Mouse (Mus musculus) skeletal muscle tissue, postnatal 0 days (tissue): ENCODE results near the gene Polr2g. TPM values are rescaled to one million over a fixed set of nuclear protein-coding genes. Genes with fewer than 3 reads are reported as not detected.

Source experiments
- polyA plus RNA-seq: library from polyadenylated mRNA; unstranded; fragments of >200 nt; fragmentation: Nextera tagmentation; extraction: Ambion mirVana; gene quantifications from 2 replicates; pipeline ENCODE4 v1.2.1, GENCODE M21; 2015

The Polr2g gene
- polyA plus RNA-seq = 106 and 107 TPM in 2 replicates

GRCm38 (mm10) chr19:8798264-8798946, at the start of gene Polr2g:
Gene Polr2g (minus strand): TSS chr19:8798577.

GRCm38 (mm10) chr19:8839103-8839907, 40.9 kb upstream of the Polr2g start, which contains the start of gene Gng3:
Gene Gng3 (minus strand): TSS chr19:8839194.

GRCm38 (mm10) chr19:8837251-8837791, 38.9 kb upstream of the Polr2g start, which contains the start of gene Bscl2:
Gene Bscl2 (plus strand): TSS chr19:8837467.

GRCm38 (mm10) chr19:8829660-8830059, 31.3 kb upstream of the Polr2g start, which contains the start of gene AC129217.1:
Gene AC129217.1 (plus strand): TSS chr19:8829773.

GRCm38 (mm10) chr19:8819596-8820423, 21.4 kb upstream of the Polr2g start, which contains the start of gene Hnrnpul2:
Gene Hnrnpul2 (plus strand): TSS chr19:8820010.

GRCm38 (mm10) chr19:8818801-8819595, 20.6 kb upstream of the Polr2g start, which contains the start of gene Ttc9c:
Gene Ttc9c (minus strand): TSS chr19:8819333.

GRCm38 (mm10) chr19:8802130-8802821, 3.9 kb upstream of the Polr2g start, which contains the start of gene Zbtb3:
Gene Zbtb3 (plus strand): TSS chr19:8802555.

GRCm38 (mm10) chr19:8786008-8786781, 12.2 kb downstream of the Polr2g start, which contains the start of gene Taf6l:
Gene Taf6l (minus strand): TSS chr19:8786417.

GRCm38 (mm10) chr19:8774086-8774835, 24.1 kb downstream of the Polr2g start, which contains the start of gene Tmem179b:
Gene Tmem179b (minus strand): TSS chr19:8774467.

GRCm38 (mm10) chr19:8770567-8771270, 27.7 kb downstream of the Polr2g start, which contains the start of gene Tmem223:
Gene Tmem223 (plus strand): TSS chr19:8770996.

GRCm38 (mm10) chr19:8756635-8757387, 41.6 kb downstream of the Polr2g start, which contains the start of gene Nxf1:
Gene Nxf1 (plus strand): TSS chr19:8757073.

Other genes with a start within 250 kb of the Polr2g start
- not detected in 2 replicates for gene Slc22a8, start 207.3 kb downstream of the Polr2g start, polyA plus RNA-seq
- not detected in 2 replicates for gene Slc22a6, start 180.5 kb downstream of the Polr2g start, polyA plus RNA-seq
- 0.02 and 0.03 TPM in 2 replicates for gene Chrm1, start 134.8 kb downstream of the Polr2g start, polyA plus RNA-seq
- gene Slc3a2, start 75.2 kb downstream of the Polr2g start, polyA plus RNA-seq = 43.4 and 65.1 TPM in 2 replicates
- 39.3 and 41.2 TPM in 2 replicates for gene Wdr74, start 62.8 kb downstream of the Polr2g start, polyA plus RNA-seq
- 0.66 TPM in 1 of 2 replicates, not detected in the other for gene 1700092M07Rik, start 57.9 kb downstream of the Polr2g start, polyA plus RNA-seq
- 66.0 and 69.0 TPM in 2 replicates for gene Stx5a, start 57.2 kb downstream of the Polr2g start, polyA plus RNA-seq
- 54.0 and 56.1 TPM in 2 replicates for gene Nxf1, start 41.5 kb downstream of the Polr2g start, polyA plus RNA-seq
- gene Tmem223, start 27.6 kb downstream of the Polr2g start, polyA plus RNA-seq = 154 and 161 TPM in 2 replicates
- gene Tmem179b, start 24.1 kb downstream of the Polr2g start, polyA plus RNA-seq = 45.0 and 52.0 TPM in 2 replicates
- gene Taf6l, start 12.2 kb downstream of the Polr2g start, polyA plus RNA-seq = 13.8 and 14.2 TPM in 2 replicates
- 1.4 and 1.6 TPM in 2 replicates for gene Zbtb3, start 4.0 kb upstream of the Polr2g start, polyA plus RNA-seq
- 18.6 and 18.7 TPM in 2 replicates for gene Ttc9c, start 20.8 kb upstream of the Polr2g start, polyA plus RNA-seq
- 2.9 and 3.4 TPM in 2 replicates for gene Hnrnpul2, start 21.4 kb upstream of the Polr2g start, polyA plus RNA-seq
- not detected in 2 replicates for gene AC129217.1, start 31.2 kb upstream of the Polr2g start, polyA plus RNA-seq
- gene Bscl2, start 38.9 kb upstream of the Polr2g start, polyA plus RNA-seq = 25.2 and 79.5 TPM in 2 replicates
- 0.43 and 0.46 TPM in 2 replicates for gene Gng3, start 40.6 kb upstream of the Polr2g start, polyA plus RNA-seq
- 8.7 and 11.7 TPM in 2 replicates for gene Lrrn4cl, start 52.2 kb upstream of the Polr2g start, polyA plus RNA-seq
- gene Ubxn1, start 72.9 kb upstream of the Polr2g start, polyA plus RNA-seq = 164 and 180 TPM in 2 replicates
- 91.7 and 93.1 TPM in 2 replicates for gene Uqcc3, start 82.3 kb upstream of the Polr2g start, polyA plus RNA-seq
- gene Lbhd1, start 85.2 kb upstream of the Polr2g start, polyA plus RNA-seq = 28.4 and 33.6 TPM in 2 replicates
- gene Gm49403, start 85.4 kb upstream of the Polr2g start, polyA plus RNA-seq = not detected in 2 replicates
- 34.6 and 42.1 TPM in 2 replicates for gene 1810009A15Rik, start 90.3 kb upstream of the Polr2g start, polyA plus RNA-seq
- not detected in 2 replicates for gene Gm49416, start 90.3 kb upstream of the Polr2g start, polyA plus RNA-seq
- gene Ints5, start 94.4 kb upstream of the Polr2g start, polyA plus RNA-seq = 14.6 and 15.7 TPM in 2 replicates
- 23.3 and 26.7 TPM in 2 replicates for gene Ganab, start 99.5 kb upstream of the Polr2g start, polyA plus RNA-seq
- gene B3gat3, start 121.8 kb upstream of the Polr2g start, polyA plus RNA-seq = 25.2 and 29.5 TPM in 2 replicates
- gene Rom1, start 130.8 kb upstream of the Polr2g start, polyA plus RNA-seq = 3.1 and 3.5 TPM in 2 replicates
- 12.5 and 14.2 TPM in 2 replicates for gene Eml3, start 131.0 kb upstream of the Polr2g start, polyA plus RNA-seq
- gene Mta2, start 143.3 kb upstream of the Polr2g start, polyA plus RNA-seq = 51.8 and 59.1 TPM in 2 replicates
- 13.4 and 14.3 TPM in 2 replicates for gene Tut1, start 155.3 kb upstream of the Polr2g start, polyA plus RNA-seq
- 377 and 401 TPM in 2 replicates for gene Eef1g, start 168.5 kb upstream of the Polr2g start, polyA plus RNA-seq
- 65.9 and 67.3 TPM in 2 replicates for gene Ahnak, start 190.7 kb upstream of the Polr2g start, polyA plus RNA-seq